Mouse (Mus musculus): ENCODE data around the gene Susd5.
"Not testable (repeated sequence)": the region's sequence is repeated elsewhere in the genome, so short reads cannot be mapped to it uniquely, and the experiment has no call there.

- not testable (repeated sequence) for TF ChIP-seq CTCF (IDR thresholded peaks at IDR 0.05; ENCODE audit: control insufficient read depth, insufficient read depth, low read length); POLR2A (IDR thresholded peaks at IDR 0.05; ENCODE audit: borderline replicate concordance, control insufficient read depth, low read depth, low read length)
Observed at GRCm38 (mm10) chr9:114129273-114129835, 72.4 kb downstream of the Susd5 start.

Measured in bone marrow, adult 2 months (tissue).